Mouse (Mus musculus): ENCODE results near the gene Gpcpd1. TPM values are rescaled to one million over a fixed set of nuclear protein-coding genes. Genes with fewer than 3 reads are reported as not detected.

Gene Gpcpd1
- total RNA-seq (2015; ENCODE audit: low replicate concordance), result 1,227 and 1,267 TPM in 2 replicates
- total RNA-seq (2017; ENCODE audit: low replicate concordance), result 1,445 and 1,475 TPM in 2 replicates

DNA sequence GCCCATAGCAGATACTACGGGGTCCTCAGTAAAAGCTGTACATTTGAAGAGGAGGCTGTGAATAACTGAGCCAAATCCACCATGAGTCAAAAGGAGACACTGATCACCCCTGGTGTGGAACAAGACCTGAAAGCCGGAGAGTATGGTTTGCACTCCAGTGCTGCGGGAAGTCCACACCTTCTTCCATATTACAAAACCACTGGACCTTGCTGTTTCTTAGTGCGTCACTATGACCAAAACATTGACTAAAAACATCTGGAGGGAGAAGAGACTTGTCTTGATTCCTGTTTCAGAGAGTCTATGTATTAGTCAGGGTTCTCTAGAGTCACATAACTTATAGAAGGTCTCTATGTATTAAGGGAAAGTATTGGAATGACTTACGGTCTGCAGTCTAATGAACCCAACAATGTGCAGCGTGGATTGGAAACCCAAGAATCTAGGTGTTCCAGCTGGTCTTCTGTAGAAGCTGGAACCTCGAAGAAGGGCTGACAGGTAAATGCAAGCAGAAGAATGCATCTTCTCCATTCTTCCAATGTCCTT is at the start of gene Gpcpd1:
Gene Gpcpd1, minus strand, starts transcription at position 490 of the 540 bp plus-strand sequence.
- no peak for ATAC-seq (replicated peaks; ENCODE audit: low FRiP score, poor library complexity, severe bottlenecking)

- ATAC-seq (replicated peaks; ENCODE audit: low FRiP score, poor library complexity, severe bottlenecking), result no peak
Observed at GRCm38 (mm10) chr2:132636534-132636933, 49.0 kb upstream of the Gpcpd1 start.

DNA sequence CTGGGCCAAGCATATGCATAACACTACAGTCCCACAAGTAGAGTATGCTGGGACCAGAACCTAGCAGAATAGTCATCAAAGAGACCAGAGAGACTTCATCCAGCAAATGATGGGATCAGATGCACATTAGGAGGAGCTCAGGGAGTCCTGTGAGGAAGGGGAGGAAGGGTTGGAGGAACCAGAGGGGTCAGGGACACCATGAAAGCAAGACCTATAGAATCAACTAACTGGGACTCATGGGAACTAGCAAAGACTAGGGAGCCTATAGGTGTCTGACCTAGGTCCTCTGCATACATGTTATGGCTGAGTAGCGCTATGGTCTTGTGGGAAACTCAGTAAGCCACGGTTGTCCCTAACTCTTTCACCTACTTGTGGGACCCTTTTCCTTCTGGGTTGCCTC is 41.1 kb upstream of the Gpcpd1 start:
- ATAC-seq (replicated peaks; ENCODE audit: low FRiP score, poor library complexity, severe bottlenecking), result 0 out of 2 replicates have a peak, but pooled peaks have one; percentile 13

- no peak for ATAC-seq (replicated peaks; ENCODE audit: low FRiP score, poor library complexity, severe bottlenecking)
Observed at GRCm38 (mm10) chr2:132623092-132623491, 35.6 kb upstream of the Gpcpd1 start.

GRCm38 (mm10) chr2:132617693-132618092 is 30.2 kb upstream of the Gpcpd1 start:
- ATAC-seq (replicated peaks; ENCODE audit: low FRiP score, poor library complexity, severe bottlenecking), result no peak

GRCm38 (mm10) chr2:132613581-132614188 is 26.2 kb upstream of the Gpcpd1 start:
- ATAC-seq (replicated peaks; ENCODE audit: low FRiP score, poor library complexity, severe bottlenecking), result peak; percentile 51; the same call in 1 of the 2 replicates

DNA sequence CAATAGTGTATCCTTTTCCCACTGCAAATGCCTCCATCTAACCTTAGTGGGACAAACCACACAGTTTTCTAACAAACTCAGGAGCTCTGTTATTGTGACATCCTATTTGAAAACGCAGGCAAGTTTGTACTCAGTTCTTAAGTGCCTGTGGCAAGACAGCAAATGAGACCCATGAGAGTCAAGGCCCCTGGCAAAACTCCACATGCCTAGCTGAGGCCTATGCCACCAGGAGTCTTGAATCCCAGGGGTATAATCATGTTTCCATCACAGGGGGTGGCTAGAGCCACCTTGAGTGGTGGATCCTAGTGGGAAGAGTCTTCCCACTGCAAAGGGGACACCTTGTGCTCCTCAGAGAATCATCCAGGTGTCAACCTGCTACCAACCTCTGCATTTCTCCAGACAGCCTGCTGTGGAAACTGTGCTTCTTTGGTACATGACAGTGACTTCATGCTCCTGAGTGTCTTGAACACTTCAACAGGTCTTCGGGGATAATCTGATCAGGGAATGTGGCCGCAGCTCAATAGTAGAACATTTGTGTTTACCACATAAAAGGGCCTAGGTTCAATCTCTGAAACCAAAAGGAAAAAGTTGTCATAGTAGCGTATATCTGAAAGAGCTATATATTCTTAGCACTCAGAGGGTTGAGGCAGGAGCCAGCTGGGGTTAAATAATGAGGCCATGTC is 24.2 kb upstream of the Gpcpd1 start:
- no peak for ATAC-seq (replicated peaks; ENCODE audit: low FRiP score, poor library complexity, severe bottlenecking)

- peak; percentile 8; the same call in 1 of the 2 replicates for ATAC-seq (replicated peaks; ENCODE audit: low FRiP score, poor library complexity, severe bottlenecking)
Observed at GRCm38 (mm10) chr2:132607141-132608093, 19.9 kb upstream of the Gpcpd1 start.

- ATAC-seq (replicated peaks; ENCODE audit: low FRiP score, poor library complexity, severe bottlenecking), result no peak
Observed at GRCm38 (mm10) chr2:132605795-132606563, 18.4 kb upstream of the Gpcpd1 start.

GRCm38 (mm10) chr2:132604922-132605321 is 17.4 kb upstream of the Gpcpd1 start:
- no peak for ATAC-seq (replicated peaks; ENCODE audit: low FRiP score, poor library complexity, severe bottlenecking)

- no peak for ATAC-seq (replicated peaks; ENCODE audit: low FRiP score, poor library complexity, severe bottlenecking)
Observed at GRCm38 (mm10) chr2:132603706-132604105, 16.2 kb upstream of the Gpcpd1 start.

DNA sequence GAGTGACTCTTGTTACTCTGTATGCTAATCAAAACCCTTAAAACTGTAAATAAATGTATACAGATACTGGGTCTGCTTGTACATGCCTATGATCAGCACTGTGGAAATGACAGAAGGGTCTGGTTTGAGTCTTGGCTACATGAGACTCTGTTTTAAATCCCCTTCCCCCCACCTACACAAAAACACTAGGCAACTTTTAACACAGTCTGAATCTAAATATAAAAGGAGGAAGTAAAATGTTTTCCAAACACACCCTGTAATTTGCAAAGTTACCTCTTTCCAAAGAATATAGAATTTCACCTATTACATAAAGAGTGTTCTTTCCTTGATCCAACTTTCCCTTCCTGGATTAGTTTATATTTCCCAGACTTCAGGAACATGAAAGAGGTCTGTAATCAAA is 14.2 kb upstream of the Gpcpd1 start:
- ATAC-seq (replicated peaks; ENCODE audit: low FRiP score, poor library complexity, severe bottlenecking), result no peak

GRCm38 (mm10) chr2:132600081-132600480 is 12.6 kb upstream of the Gpcpd1 start:
- ATAC-seq (replicated peaks; ENCODE audit: low FRiP score, poor library complexity, severe bottlenecking), result no peak

- no peak for ATAC-seq (replicated peaks; ENCODE audit: low FRiP score, poor library complexity, severe bottlenecking)
Observed at GRCm38 (mm10) chr2:132599127-132599526, 11.6 kb upstream of the Gpcpd1 start.

DNA sequence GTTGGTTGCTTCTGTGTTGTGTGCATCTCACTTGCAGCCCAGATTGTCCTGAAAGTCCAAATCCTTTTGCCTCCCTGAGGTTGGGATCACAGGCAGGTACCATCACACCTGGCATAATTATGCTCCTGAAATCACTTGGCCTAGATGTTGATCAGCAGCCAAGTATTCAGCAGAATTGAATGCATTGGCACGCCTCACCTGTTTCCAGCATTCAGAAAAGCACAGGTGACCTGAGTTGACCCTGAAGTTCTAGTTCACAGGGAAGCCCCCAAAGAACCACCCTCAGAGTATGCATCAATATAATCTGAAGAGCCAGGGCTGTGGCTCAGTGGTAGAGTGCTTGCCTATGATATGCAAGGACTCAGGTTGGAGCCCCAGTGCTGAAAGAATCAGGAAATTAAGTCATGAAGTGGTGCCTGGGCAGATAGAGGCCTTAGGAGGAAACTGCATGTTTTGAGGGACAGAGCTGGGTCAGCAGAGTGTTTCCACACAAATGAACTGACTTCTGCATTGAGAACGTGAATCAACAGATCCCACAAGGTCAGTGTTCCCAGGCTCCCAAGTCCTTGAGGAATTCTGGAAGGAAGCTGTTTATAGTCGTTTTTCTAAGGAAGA is 10.4 kb upstream of the Gpcpd1 start:
- no peak for ATAC-seq (replicated peaks; ENCODE audit: low FRiP score, poor library complexity, severe bottlenecking)

GRCm38 (mm10) chr2:132597226-132597625 is 9.7 kb upstream of the Gpcpd1 start:
- ATAC-seq (replicated peaks; ENCODE audit: low FRiP score, poor library complexity, severe bottlenecking), result no peak

DNA sequence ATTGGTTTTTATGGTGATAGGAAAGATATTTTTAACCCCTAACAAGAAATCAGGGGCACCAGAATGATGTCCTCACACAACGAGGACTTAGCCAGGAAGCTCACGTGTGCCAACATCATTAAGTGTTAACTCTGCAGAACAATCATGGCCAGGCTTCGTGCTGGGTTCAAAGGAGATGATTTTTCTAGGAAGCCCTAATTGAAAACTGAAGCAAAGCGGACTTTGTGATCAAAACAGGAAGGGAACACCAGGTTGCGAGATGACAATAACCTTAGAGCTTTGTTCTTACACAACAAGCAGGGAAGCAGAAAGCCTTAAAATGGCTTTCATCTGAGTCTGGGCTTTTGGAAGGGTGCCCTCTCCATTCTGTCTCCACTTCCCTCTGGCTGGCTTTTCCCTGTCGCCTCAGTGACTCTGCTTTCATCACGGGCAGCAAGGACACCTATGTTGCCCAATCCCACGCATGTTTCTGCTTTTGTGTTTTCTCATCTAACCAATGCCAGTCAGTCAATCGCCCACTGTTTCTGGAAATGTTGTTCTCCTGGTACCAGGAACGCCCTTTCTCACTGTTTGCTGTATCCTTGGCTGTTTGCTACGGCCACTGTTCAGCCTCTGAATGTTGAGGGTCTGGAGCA is 8.2 kb upstream of the Gpcpd1 start:
- ATAC-seq (replicated peaks; ENCODE audit: low FRiP score, poor library complexity, severe bottlenecking), result no peak

GRCm38 (mm10) chr2:132592126-132592525 is 4.6 kb upstream of the Gpcpd1 start:
- 0 out of 2 replicates have a peak, but pooled peaks have one; percentile 39 for ATAC-seq (replicated peaks; ENCODE audit: low FRiP score, poor library complexity, severe bottlenecking)

All from erythroblast, adult 5-6 weeks (primary cell).